ENCODE assay signal across 9 mouse cellular contexts in genomic region chr2:118257094-118257493, GRCm38 (mm10). TPM values are rescaled to one million over a fixed set of nuclear protein-coding genes. Genes with fewer than 3 reads are reported as not detected.
DNase-seq lines count a peak whose midpoint lies in the region; ATAC-seq and TF ChIP-seq lines count a peak whose summit lies in the region.
"Had no signal": no experiment of that assay in that cellular context is flagged by ENCODE, and none has a peak within 500 bp of the region (broad histone marks: within the 10 kb centered on the region; RNA-seq: fewer than 3 reads in every experiment).

No protein-coding gene starts in this region.

- peak overlapping the region; percentile 39; the same call in 1 of the 2 replicates for H3K9ac ChIP-seq in intestine, embryonic 16.5 days (ENCODE audit: low read depth, low read length)

- peak overlapping the region; percentile 48 for H3K4me3 ChIP-seq in layer of hippocampus, adult 2 months
- peak overlapping the region; percentile 62 for H3K4me3 ChIP-seq in embryonic facial prominence, embryonic 10.5 days
- peak overlapping the region; percentile 56 for H3K4me3 ChIP-seq in intestine, embryonic 16.5 days (ENCODE audit: low read length)

- H3K4me2 ChIP-seq in intestine, embryonic 16.5 days (ENCODE audit: low read depth, low read length) = peak overlapping the region; percentile 61

- TF ChIP-seq CTCF in layer of hippocampus, adult 2 months (conservative IDR thresholded peaks at IDR 0.05) = no peak

- peaks cover 6% of the 10 kb centered on the region; the same call in 1 of the 2 replicates for H3K4me1 ChIP-seq in embryonic facial prominence, embryonic 10.5 days
- peaks cover 5% of the 10 kb centered on the region; the same call in 1 of the 2 replicates for H3K4me1 ChIP-seq in intestine, embryonic 16.5 days (ENCODE audit: control insufficient read depth, insufficient read depth, low read length)

- WGBS in embryonic facial prominence, embryonic 10.5 days = 73% methylated on average over 8 of the region's 8 CpGs
- 74% methylated on average over 8 of the region's 8 CpGs for WGBS in intestine, embryonic 16.5 days

- 0 out of 2 replicates have a peak, but pooled peaks cover 4% of the 10 kb centered on the region for H3K9me3 ChIP-seq in embryonic facial prominence, embryonic 10.5 days
- H3K9me3 ChIP-seq in intestine, embryonic 16.5 days (ENCODE audit: control insufficient read depth, low read length) = no peaks in the 10 kb centered on the region

- H3K36me3 ChIP-seq in embryonic facial prominence, embryonic 10.5 days (replicated peaks) = no peaks in the 10 kb centered on the region
- no peaks in the 10 kb centered on the region for H3K36me3 ChIP-seq in intestine, embryonic 16.5 days (ENCODE audit: control insufficient read depth, insufficient read depth, low read length)

- H3K27ac ChIP-seq in layer of hippocampus, adult 2 months = no peak overlapping the region
- no peak overlapping the region for H3K27ac ChIP-seq in embryonic facial prominence, embryonic 10.5 days (replicated peaks)
- no peak overlapping the region for H3K27ac ChIP-seq in intestine, embryonic 16.5 days (ENCODE audit: low read length)

- no peak for ATAC-seq in intestine, embryonic 16.5 days

- no peak for DNase-seq in layer of hippocampus, adult 2 months (ENCODE audit: low spot score in 2 of 2)
- DNase-seq in layer of hippocampus, adult 11-12 months (ENCODE audit: low spot score) = no peak
- DNase-seq in embryonic facial prominence, embryonic 10.5 days (ENCODE audit: low spot score) = no peak
- peak; percentile 25 for DNase-seq in naive thymus-derived CD4-positive, alpha-beta T cell, adult 2 months (ENCODE audit: low read depth)
- DNase-seq in cerebellum, adult 9-10 months = no peak
- no peak for DNase-seq in thymus, adult 18-20 months
- no peak for DNase-seq in right cerebral cortex, postnatal 14 days

- peaks cover 4% of the 10 kb centered on the region; the same call in 1 of the 2 replicates for H3K27me3 ChIP-seq in embryonic facial prominence, embryonic 10.5 days (replicated peaks; ENCODE audit: low read depth, poor library complexity, severe bottlenecking)
- H3K27me3 ChIP-seq in intestine, embryonic 16.5 days (replicated peaks; ENCODE audit: control insufficient read depth, insufficient read depth, low read length) = no peaks in the 10 kb centered on the region

RNA-seq across cellular contexts. Expression of gene Fsip1, which starts 0.3 kb away (rescaled TPM):
- total RNA-seq in layer of hippocampus, adult 2 months (2021) = 1 to 10 TPM in 1 of 2 experiments, under 1 TPM in 1; 0.98 to 1.0 TPM
- 1.7 and 3.1 TPM in 2 replicates for polyA plus RNA-seq in embryonic facial prominence, embryonic 10.5 days (2016; fragmentation: Nextera tagmentation; extraction: Ambion mirVana)
- polyA plus RNA-seq in intestine, embryonic 16.5 days (2015; fragmentation: Nextera tagmentation; extraction: Ambion mirVana) = 0.07 and 0.17 TPM in 2 replicates
- total RNA-seq: heart, postnatal 36 days had no signal
